Mouse (Mus musculus): ENCODE measurements around the gene Gpd2.
A peak's percentile ranks its signal among the peaks of the same experiment; 100 is the strongest.

Gpd2 gene

GRCm38 (mm10) chr2:57251636-57252317, 14.3 kb downstream of the Gpd2 start:
- DNase-seq (ENCODE audit: low read depth, low spot score) = no peak

- no peak for DNase-seq (ENCODE audit: low read depth, low spot score)
These were observed 15.3 kb downstream of the Gpd2 start for GRCm38 (mm10) chr2:57252542-57253301.

GRCm38 (mm10) chr2:57254267-57254666, 16.8 kb downstream of the Gpd2 start:
- no peak for DNase-seq (ENCODE audit: low read depth, low spot score)

GRCm38 (mm10) chr2:57255153-57255670, 17.8 kb downstream of the Gpd2 start:
- no peak for DNase-seq (ENCODE audit: low read depth, low spot score)

- DNase-seq (ENCODE audit: low read depth, low spot score) = no peak
These were observed 18.4 kb downstream of the Gpd2 start for GRCm38 (mm10) chr2:57255836-57256235.

GRCm38 (mm10) chr2:57256459-57256858, 19.0 kb downstream of the Gpd2 start:
- peak; percentile 81 for DNase-seq (ENCODE audit: low read depth, low spot score)

GRCm38 (mm10) chr2:57261286-57262077, 24.0 kb downstream of the Gpd2 start:
- no peak for DNase-seq (ENCODE audit: low read depth, low spot score)

GRCm38 (mm10) chr2:57263431-57263830, 26.0 kb downstream of the Gpd2 start:
- DNase-seq (ENCODE audit: low read depth, low spot score) = no peak

- DNase-seq (ENCODE audit: low read depth, low spot score) = no peak
These were observed 27.5 kb downstream of the Gpd2 start for GRCm38 (mm10) chr2:57264912-57265311.

GRCm38 (mm10) chr2:57266679-57267393, 29.4 kb downstream of the Gpd2 start:
- no peak for DNase-seq (ENCODE audit: low read depth, low spot score)

GRCm38 (mm10) chr2:57267394-57267716, 29.9 kb downstream of the Gpd2 start:
- DNase-seq (ENCODE audit: low read depth, low spot score) = no peak

- DNase-seq (ENCODE audit: low read depth, low spot score) = no peak
These were observed 30.5 kb downstream of the Gpd2 start for GRCm38 (mm10) chr2:57267896-57268295.

- peak; percentile 52 for DNase-seq (ENCODE audit: low read depth, low spot score)
These were observed 31.4 kb downstream of the Gpd2 start for GRCm38 (mm10) chr2:57268839-57269238.

- peak; percentile 63 for DNase-seq (ENCODE audit: low read depth, low spot score)
These were observed 32.4 kb downstream of the Gpd2 start for GRCm38 (mm10) chr2:57269690-57270435.

GRCm38 (mm10) chr2:57280190-57280723, 42.8 kb downstream of the Gpd2 start:
- DNase-seq (ENCODE audit: low read depth, low spot score) = no peak

- DNase-seq (ENCODE audit: low read depth, low spot score) = no peak
These were observed 46.4 kb downstream of the Gpd2 start for GRCm38 (mm10) chr2:57283791-57284190.

GRCm38 (mm10) chr2:57285197-57285596, 47.8 kb downstream of the Gpd2 start:
- no peak for DNase-seq (ENCODE audit: low read depth, low spot score)

GRCm38 (mm10) chr2:57287986-57288385, 50.6 kb downstream of the Gpd2 start:
- no peak for DNase-seq (ENCODE audit: low read depth, low spot score)

- DNase-seq (ENCODE audit: low read depth, low spot score) = no peak
These were observed 56.1 kb downstream of the Gpd2 start for GRCm38 (mm10) chr2:57293571-57293970.

- DNase-seq (ENCODE audit: low read depth, low spot score) = no peak
These were observed 58.6 kb downstream of the Gpd2 start for GRCm38 (mm10) chr2:57296069-57296468.

GRCm38 (mm10) chr2:57297226-57297625, 59.8 kb downstream of the Gpd2 start:
- DNase-seq (ENCODE audit: low read depth, low spot score) = no peak
